Mouse (Mus musculus) neural tube, embryonic 11.5 days (tissue): ENCODE results near the gene Gm20388. TPM values are rescaled to one million over a fixed set of nuclear protein-coding genes. Genes with fewer than 3 reads are reported as not detected.
A peak's percentile ranks its signal among the peaks of the same experiment; 100 is the strongest.

Source experiments
- ATAC-seq: fragments of 200-750 bp; cut with Nextera tagmentation; 2 replicates; pipeline ENCODE4 v1.8.0; 2017; ENCODE audit warnings: moderate number of reproducible peaks, mild to moderate bottlenecking, moderate TSS enrichment, moderate library complexity; ENCODE audit not compliant: insufficient read depth, low FRiP score, low TSS enrichment
- DNase-seq: peaks from one replicate; pipeline ENCODE4 v3.0.0-alpha.2; 2015; ENCODE audit warnings: low spot score
- H3K27ac ChIP-seq: fragments of 300-500 bp; sonication (generic); 2 replicates; pipeline ENCODE4 v1.5.1; 2014; ENCODE audit warnings: low read depth, mild to moderate bottlenecking, low read length
- H3K27me3 ChIP-seq: fragments of 300-500 bp; sonication (generic); 2 replicates; pipeline ENCODE4 v1.6.1; 2014; ENCODE audit warnings: mild to moderate bottlenecking, low read length, mixed read lengths; ENCODE audit not compliant: control insufficient read depth, insufficient read depth
- H3K36me3 ChIP-seq: fragments of 300-500 bp; sonication (generic); 2 replicates; pipeline ENCODE4 v1.6.1; 2014; ENCODE audit warnings: mild to moderate bottlenecking, low read length, moderate library complexity, mixed read lengths; ENCODE audit not compliant: control insufficient read depth, insufficient read depth
- H3K4me1 ChIP-seq: fragments of 300-500 bp; sonication (generic); 2 replicates; pipeline ENCODE4 v1.6.1; 2014; ENCODE audit warnings: low read length, mixed read lengths; ENCODE audit not compliant: control insufficient read depth, insufficient read depth
- H3K4me2 ChIP-seq: fragments of 300-500 bp; sonication (generic); 2 replicates; pipeline ENCODE4 v1.6.1; 2014; ENCODE audit warnings: low read depth, mild to moderate bottlenecking, moderate library complexity
- H3K4me3 ChIP-seq: fragments of 300-500 bp; sonication (generic); 2 replicates; pipeline ENCODE4 v1.5.1; 2014; ENCODE audit warnings: low read depth, low read length
- H3K9ac ChIP-seq: fragments of 300-500 bp; sonication (generic); 2 replicates; pipeline ENCODE4 v1.6.1; 2014; ENCODE audit warnings: mild to moderate bottlenecking, low read length
- H3K9me3 ChIP-seq: fragments of 300-500 bp; sonication (generic); 2 replicates; pipeline ENCODE4 v1.6.1; 2016; ENCODE audit warnings: low read length; ENCODE audit not compliant: control insufficient read depth
- WGBS: fragments of 180-500 bp; shearing (Covaris S2); extraction: QIAGEN DNeasy Blood & Tissue Kit; methylation state at CpG from one replicate; pipeline ENCODE4 v1.1.7; 2014; 5-methylcytosine and 5-hydroxymethylcytosine counted together
- polyA plus RNA-seq: library from polyadenylated mRNA; unstranded; fragments of >200 nt; fragmentation: Nextera tagmentation; extraction: Ambion mirVana; gene quantifications from 2 replicates; pipeline ENCODE4 v1.2.1, GENCODE M21; 2014

Gm20388 gene
- polyA plus RNA-seq, 1 experiment from 2014 or later = not detected

GRCm38 (mm10) chr8:120377803-120378189 lies 467.2 kb downstream of the Gm20388 start:
- DNase-seq = no peak
- ATAC-seq = no peak
- H3K4me3 ChIP-seq = no peak overlapping the region
- H3K27ac ChIP-seq = peak overlapping the region; percentile 93
- no peaks in the 10 kb centered on the region for H3K9me3 ChIP-seq
- no peaks in the 10 kb centered on the region for H3K36me3 ChIP-seq
- no peak overlapping the region for H3K4me2 ChIP-seq
- H3K27me3 ChIP-seq = no peaks in the 10 kb centered on the region
- H3K9ac ChIP-seq = no peak overlapping the region
- 55% methylated on average over 7 of the region's 7 CpGs for WGBS
- peaks cover 90% of the 10 kb centered on the region for H3K4me1 ChIP-seq

- DNase-seq = peak; percentile 15
- no peak overlapping the region for H3K9ac ChIP-seq
- H3K27ac ChIP-seq = no peak overlapping the region
- no peaks in the 10 kb centered on the region for H3K27me3 ChIP-seq
- WGBS = 41% methylated on average over 16 of the region's 16 CpGs
- H3K9me3 ChIP-seq = no peaks in the 10 kb centered on the region
- H3K4me1 ChIP-seq = peaks cover 94% of the 10 kb centered on the region
- no peak overlapping the region for H3K4me3 ChIP-seq
- no peak overlapping the region for H3K4me2 ChIP-seq
- ATAC-seq = no peak
- no peaks in the 10 kb centered on the region for H3K36me3 ChIP-seq
Observed at GRCm38 (mm10) chr8:120378306-120378705, 467.7 kb downstream of the Gm20388 start.

GRCm38 (mm10) chr8:120379015-120379414 lies 468.4 kb downstream of the Gm20388 start:
- DNase-seq = no peak
- 20% methylated on average over 3 of the region's 3 CpGs for WGBS
- Histone ChIP-seq H3K4me3 (no peak overlapping the region), H3K4me2 (no peak overlapping the region), H3K4me1 (peaks cover 93% of the 10 kb centered on the region), H3K9me3 (no peaks in the 10 kb centered on the region), H3K27me3 (no peaks in the 10 kb centered on the region), H3K27ac (no peak overlapping the region), H3K9ac (no peak overlapping the region), H3K36me3 (no peaks in the 10 kb centered on the region)
- no peak for ATAC-seq

GRCm38 (mm10) chr8:120381865-120382264 lies 471.2 kb downstream of the Gm20388 start:
- 38% methylated on average over 4 of the region's 4 CpGs for WGBS
- peak overlapping the region; percentile 63 for H3K27ac ChIP-seq
- peaks cover 68% of the 10 kb centered on the region for H3K4me1 ChIP-seq
- H3K27me3 ChIP-seq = no peaks in the 10 kb centered on the region
- H3K36me3 ChIP-seq = no peaks in the 10 kb centered on the region
- no peak overlapping the region for H3K4me2 ChIP-seq
- H3K9ac ChIP-seq = 0 out of 2 replicates have a peak overlapping the region, but pooled peaks have one; percentile 11
- H3K4me3 ChIP-seq = no peak overlapping the region
- DNase-seq (no peak), ATAC-seq (no peak)
- no peaks in the 10 kb centered on the region for H3K9me3 ChIP-seq

- ATAC-seq = 0 out of 2 replicates have a peak, but pooled peaks have one; percentile 24
- 73% methylated on average over 19 of the region's 19 CpGs for WGBS
- peak overlapping the region; percentile 53; the same call in 1 of the 2 replicates for H3K27ac ChIP-seq
Observed at GRCm38 (mm10) chr8:120382436-120383203, 472.0 kb downstream of the Gm20388 start.

GRCm38 (mm10) chr8:120383204-120383560 lies 472.5 kb downstream of the Gm20388 start:
- no peak overlapping the region for H3K4me2 ChIP-seq
- no peaks in the 10 kb centered on the region for H3K9me3 ChIP-seq
- peaks cover 60% of the 10 kb centered on the region for H3K4me1 ChIP-seq
- no peaks in the 10 kb centered on the region for H3K36me3 ChIP-seq
- ATAC-seq (no peak), DNase-seq (no peak)
- peak overlapping the region; percentile 4; the same call in 1 of the 2 replicates for H3K27ac ChIP-seq
- no peak overlapping the region for H3K4me3 ChIP-seq
- no peak overlapping the region; the same call in 1 of the 2 replicates for H3K9ac ChIP-seq
- no peaks in the 10 kb centered on the region for H3K27me3 ChIP-seq
- 79% methylated on average over 6 of the region's 6 CpGs for WGBS

More at GRCm38 (mm10) chr8:120382436-120383203, 472.0 kb downstream of the Gm20388 start:
- no peaks in the 10 kb centered on the region for H3K36me3 ChIP-seq
- H3K27me3 ChIP-seq = no peaks in the 10 kb centered on the region
- H3K4me1 ChIP-seq = peaks cover 65% of the 10 kb centered on the region
- no peak overlapping the region for H3K4me2 ChIP-seq
- H3K4me3 ChIP-seq = no peak overlapping the region
- H3K9ac ChIP-seq = peak overlapping the region; percentile 11; the same call in 1 of the 2 replicates
- DNase-seq = peak; percentile 9
- no peaks in the 10 kb centered on the region for H3K9me3 ChIP-seq

- Histone ChIP-seq H3K4me3 (no peak overlapping the region), H3K27ac (no peak overlapping the region), H3K9ac (no peak overlapping the region), H3K9me3 (no peaks in the 10 kb centered on the region), H3K4me1 (peaks cover 54% of the 10 kb centered on the region), H3K27me3 (no peaks in the 10 kb centered on the region), H3K4me2 (no peak overlapping the region), H3K36me3 (no peaks in the 10 kb centered on the region)
- DNase-seq = no peak
- 34% methylated on average over 6 of the region's 6 CpGs for WGBS
- no peak for ATAC-seq
Observed at GRCm38 (mm10) chr8:120383713-120384112, 473.1 kb downstream of the Gm20388 start.

GRCm38 (mm10) chr8:120384745-120385144 lies 474.1 kb downstream of the Gm20388 start:
- no peak overlapping the region for H3K27ac ChIP-seq
- no peak overlapping the region for H3K9ac ChIP-seq
- H3K4me3 ChIP-seq = no peak overlapping the region
- no peak overlapping the region for H3K4me2 ChIP-seq
- H3K27me3 ChIP-seq = no peaks in the 10 kb centered on the region
- DNase-seq (no peak), ATAC-seq (no peak)
- H3K9me3 ChIP-seq = no peaks in the 10 kb centered on the region
- H3K36me3 ChIP-seq = no peaks in the 10 kb centered on the region
- peaks cover 46% of the 10 kb centered on the region for H3K4me1 ChIP-seq

- Histone ChIP-seq H3K9me3 (no peaks in the 10 kb centered on the region), H3K4me2 (no peak overlapping the region), H3K27ac (no peak overlapping the region), H3K9ac (no peak overlapping the region), H3K36me3 (no peaks in the 10 kb centered on the region), H3K4me1 (peaks cover 39% of the 10 kb centered on the region), H3K4me3 (no peak overlapping the region), H3K27me3 (no peaks in the 10 kb centered on the region)
- WGBS = 85% methylated on average over 6 of the region's 6 CpGs
- ATAC-seq = no peak
- DNase-seq = peak; percentile 9
Observed at GRCm38 (mm10) chr8:120388246-120388645, 477.6 kb downstream of the Gm20388 start.
